Mouse (Mus musculus) heart, postnatal 10 days (tissue): ENCODE results near the gene Cep78. TPM values are rescaled to one million over a fixed set of nuclear protein-coding genes. Genes with fewer than 3 reads are reported as not detected.

ENCODE experiments used
- DNase-seq, 2 experiments: peaks; one replicate each; pipeline ENCODE4 v3.0.0; 2021
- intact Hi-C: fragments of 180-260 bp; cut with DNase I; formaldehyde crosslinking; loops from one replicate; pipeline ENCODE4 v1.15.1; 2025
- total RNA-seq, 2 experiments: library from RNA; stranded (reverse); gene quantifications; 2 replicates each; pipeline ENCODE4 v1.2.3; 2021

Cep78 gene
- total RNA-seq, 2 experiments from 2014 or later = 4.9 to 5.8 TPM

GRCm38 (mm10) chr19:15981861-15982260, 2.9 kb downstream of the Cep78 start:
- intact Hi-C loops = no loop called here
- peak; percentile 55 to 69 for DNase-seq

DNA sequence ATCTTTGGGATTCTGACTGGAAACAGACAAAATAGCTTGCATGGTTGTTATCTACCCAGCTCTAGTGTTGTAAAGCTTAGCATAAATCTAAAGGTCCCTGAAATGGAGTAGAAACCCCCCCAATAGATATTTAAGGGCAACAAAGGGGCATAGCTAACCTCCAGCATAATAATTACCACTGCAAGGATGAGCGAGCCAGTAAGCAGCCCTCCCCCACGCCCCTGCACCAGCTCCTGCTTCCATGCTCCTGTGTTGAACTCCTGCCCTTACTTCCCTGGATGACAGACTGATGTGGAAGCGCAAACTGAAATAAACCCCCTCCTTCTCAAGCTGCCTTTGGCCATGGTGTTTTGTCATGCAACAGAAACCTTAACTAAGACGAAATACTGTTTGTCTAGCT, 11.4 kb downstream of the Cep78 start:
- no peak for DNase-seq
- intact Hi-C loops = no loop called here

DNA sequence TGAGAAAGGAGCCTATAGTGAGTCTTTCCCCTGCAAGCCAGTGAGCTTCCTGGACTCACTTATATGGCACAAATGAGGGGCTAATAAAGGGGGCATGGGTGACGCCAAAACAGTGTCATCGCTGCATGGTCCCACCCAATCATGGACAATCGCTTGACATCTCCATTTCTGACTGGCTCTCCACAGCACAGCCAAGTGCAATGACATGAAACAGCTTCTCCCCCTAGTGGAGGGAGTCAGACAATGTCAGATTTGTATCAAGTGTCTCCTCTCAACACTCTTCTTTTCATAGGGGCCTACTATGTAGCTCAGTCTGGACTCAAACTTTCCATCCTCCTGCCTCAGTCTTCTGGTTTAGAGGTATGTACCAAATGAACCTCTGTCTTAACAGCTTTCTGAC, 19.7 kb downstream of the Cep78 start:
- intact Hi-C loops = loop anchor here (2.0 to 5.0 kb wide), 3 partner anchors 98 to 1983 kb away; no protein-coding TSS in a partner anchor

GRCm38 (mm10) chr19:15964533-15964932, 20.3 kb downstream of the Cep78 start:
- intact Hi-C loops = loop anchor here (2.0 kb wide), 1 partner anchor 98 kb away; no protein-coding TSS in a partner anchor
- DNase-seq = no peak

More for the DNA sequence above, 19.7 kb downstream of the Cep78 start:
- DNase-seq = peak; percentile 47 to 69

- intact Hi-C loops = no loop called here
Measured at GRCm38 (mm10) chr19:15963011-15963695, 21.6 kb downstream of the Cep78 start.

GRCm38 (mm10) chr19:15962313-15962712, 22.5 kb downstream of the Cep78 start:
- intact Hi-C loops = no loop called here
- no peak for DNase-seq

More at GRCm38 (mm10) chr19:15963011-15963695, 21.6 kb downstream of the Cep78 start:
- no peak for DNase-seq

- peak; percentile 24 to 37 for DNase-seq
- intact Hi-C loops = no loop called here
Measured at GRCm38 (mm10) chr19:15950225-15950624, 34.6 kb downstream of the Cep78 start.

- intact Hi-C loops = no loop called here
- no peak for DNase-seq
Measured at GRCm38 (mm10) chr19:15948867-15949266, 35.9 kb downstream of the Cep78 start.

DNA sequence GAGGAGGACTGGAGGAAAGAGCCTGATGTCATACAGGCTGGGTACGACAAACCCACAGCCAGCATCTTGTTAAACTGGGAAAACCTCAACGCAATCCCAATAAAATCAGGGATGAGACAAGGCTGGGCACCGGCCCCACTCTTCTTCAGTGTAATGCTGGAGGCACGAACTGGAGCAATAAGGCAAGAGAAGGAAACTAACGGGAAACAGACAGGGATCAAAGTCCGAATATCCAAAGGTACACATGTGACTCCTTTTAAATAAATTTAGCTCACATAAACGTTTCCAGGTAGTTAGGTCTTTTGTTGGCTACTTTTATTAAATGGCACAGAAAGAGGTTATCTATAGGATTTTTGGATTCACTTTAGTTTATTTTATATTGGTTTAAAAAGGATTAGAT, 36.4 kb downstream of the Cep78 start:
- DNase-seq = no peak
- intact Hi-C loops = no loop called here

GRCm38 (mm10) chr19:15947237-15947636, 37.6 kb downstream of the Cep78 start, which contains the start of gene Psat1:
Gene Psat1, minus strand, starts transcription at chr19:15947337.
- intact Hi-C loops = no loop called here
- no peak for DNase-seq

DNA sequence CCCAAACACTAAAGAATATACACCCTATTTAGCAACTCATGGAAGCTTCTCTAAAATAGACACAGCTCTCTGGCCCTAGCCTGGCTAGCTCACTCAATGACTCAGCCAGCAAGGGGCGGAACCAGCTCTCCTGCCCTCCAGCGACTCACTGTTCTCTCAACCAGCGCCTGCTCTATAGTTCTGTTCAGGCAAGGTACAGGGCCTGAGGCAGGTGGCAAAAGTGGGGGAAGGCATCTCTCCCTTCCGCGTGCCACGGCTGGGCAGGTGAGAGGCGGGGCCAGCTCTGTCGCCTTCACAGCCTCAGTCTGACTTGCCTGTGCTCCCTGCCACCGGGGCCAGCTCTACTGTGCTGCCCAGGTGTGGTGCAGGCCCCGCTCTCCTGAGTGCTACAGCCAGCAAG, 38.1 kb downstream of the Cep78 start:
- intact Hi-C loops = no loop called here
- DNase-seq = no peak

DNA sequence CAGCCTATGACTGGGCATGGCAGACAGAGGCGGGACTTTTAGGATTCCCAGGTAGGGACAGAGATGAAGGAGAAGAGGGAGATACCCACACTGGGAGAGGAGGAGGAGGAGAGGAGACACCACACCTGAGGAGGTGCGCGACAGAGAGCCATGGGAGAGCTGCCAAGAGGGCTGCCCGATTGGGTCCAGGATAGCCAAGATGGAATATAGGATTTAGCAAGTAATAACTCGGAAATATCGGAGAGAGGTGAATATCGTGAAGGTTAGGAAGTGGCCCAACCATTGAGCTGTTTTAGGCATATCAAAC, 41.7 kb downstream of the Cep78 start:
- intact Hi-C loops = no loop called here
- DNase-seq = no peak

DNA sequence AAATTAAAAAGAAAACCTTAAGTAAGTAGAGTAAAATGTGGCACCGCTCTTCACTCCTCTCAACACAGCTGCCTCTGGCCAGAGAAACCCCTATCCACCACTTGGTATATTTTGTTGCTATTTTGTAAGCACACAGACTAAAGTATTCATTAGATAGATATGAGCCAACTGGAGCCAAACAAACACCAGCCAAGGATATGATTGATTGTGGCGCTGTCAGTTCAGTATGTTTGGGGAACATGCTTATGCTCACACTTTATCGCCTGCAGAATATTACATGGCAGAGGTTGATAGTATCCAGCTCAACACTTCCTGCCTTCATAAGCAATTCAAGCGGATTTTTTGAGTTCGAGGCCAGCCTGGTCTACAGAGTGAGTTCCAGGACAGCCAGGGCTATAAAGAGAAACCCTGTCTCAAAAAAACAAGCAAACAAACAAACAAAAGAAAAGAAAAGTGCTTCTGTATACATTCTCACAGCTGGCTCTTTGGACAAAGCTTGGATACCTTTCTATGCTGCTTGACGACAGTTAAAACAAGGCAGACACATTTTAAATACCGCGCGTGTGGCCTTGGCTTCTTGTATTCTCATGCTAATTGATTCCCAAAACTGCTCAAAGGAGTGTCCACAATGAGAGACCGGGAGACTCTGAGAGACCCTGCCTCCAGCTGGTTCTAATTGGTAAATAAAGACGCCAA, 42.2 kb downstream of the Cep78 start:
- no peak for DNase-seq
- intact Hi-C loops = no loop called here

DNA sequence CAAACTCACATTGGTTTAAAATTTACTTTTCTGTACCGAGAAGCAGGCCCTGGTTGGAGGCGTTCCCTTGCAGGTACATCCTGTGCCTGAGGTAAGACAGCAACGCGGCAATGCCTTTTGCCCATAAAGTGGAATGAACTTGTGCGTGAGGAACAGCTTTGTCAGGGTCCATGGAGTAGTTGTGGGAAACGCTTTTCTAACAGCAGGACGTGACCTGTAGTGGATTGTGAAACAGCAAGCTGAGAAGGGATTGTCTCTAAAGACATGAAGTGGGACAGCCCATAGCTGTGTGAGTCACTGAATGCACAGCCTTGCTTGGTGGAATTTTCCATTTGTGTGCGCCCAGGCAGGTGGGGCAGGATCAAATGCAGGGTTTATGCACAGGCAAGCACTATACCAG, 43.4 kb downstream of the Cep78 start:
- DNase-seq = no peak

GRCm38 (mm10) chr19:15925719-15926045, 59.1 kb downstream of the Cep78 start:
- intact Hi-C loops = loop anchor here (1.0 kb wide), 1 partner anchor 58 kb away; no protein-coding TSS in a partner anchor
- DNase-seq = peak; percentile 80 to 83

More for the DNA sequence above, 43.4 kb downstream of the Cep78 start:
- intact Hi-C loops = no loop called here

DNA sequence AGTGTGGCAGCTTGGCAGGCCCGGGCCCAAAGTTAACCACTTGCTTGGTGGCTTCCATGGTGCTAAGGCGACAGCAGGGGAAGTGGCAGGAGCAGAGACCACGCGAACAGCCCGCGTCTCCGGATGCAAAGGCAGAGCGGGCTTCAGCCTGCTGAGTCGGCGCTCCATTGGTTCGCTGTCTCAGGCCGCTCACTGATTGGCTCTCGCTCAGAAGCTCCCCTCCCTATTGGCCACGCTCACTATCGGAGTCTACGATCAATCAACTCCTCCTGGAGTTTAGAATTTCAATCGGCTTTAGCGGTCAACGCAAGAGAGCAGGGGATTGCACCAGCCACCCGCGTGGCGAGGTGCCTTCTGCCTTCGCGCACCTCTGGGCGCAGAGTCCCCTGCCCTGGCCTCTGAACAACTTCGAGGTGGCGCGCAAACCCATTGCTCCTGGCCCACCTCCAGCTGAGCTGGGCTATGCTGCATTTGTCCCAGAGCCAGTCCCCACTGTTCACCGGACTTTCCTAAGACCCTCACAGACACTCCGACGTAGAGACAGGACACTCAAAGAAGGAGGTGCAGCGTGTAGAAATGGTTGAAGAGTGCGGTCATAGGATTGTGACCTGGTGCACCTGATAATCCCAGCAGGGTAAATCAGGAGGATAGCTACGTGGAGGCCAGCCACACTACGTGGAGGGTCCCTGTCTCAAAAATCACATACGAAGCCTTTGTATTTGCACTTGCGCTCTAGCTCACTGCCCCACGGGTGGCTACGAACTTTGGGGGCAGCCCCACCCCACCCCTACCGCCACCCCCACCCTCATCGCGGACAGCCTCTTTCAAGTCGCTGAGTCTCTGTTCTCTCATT, 59.7 kb downstream of the Cep78 start:
- intact Hi-C loops = loop anchor here (1.0 kb wide), 1 partner anchor 58 kb away; no protein-coding TSS in a partner anchor
- DNase-seq = peak; percentile 88

DNA sequence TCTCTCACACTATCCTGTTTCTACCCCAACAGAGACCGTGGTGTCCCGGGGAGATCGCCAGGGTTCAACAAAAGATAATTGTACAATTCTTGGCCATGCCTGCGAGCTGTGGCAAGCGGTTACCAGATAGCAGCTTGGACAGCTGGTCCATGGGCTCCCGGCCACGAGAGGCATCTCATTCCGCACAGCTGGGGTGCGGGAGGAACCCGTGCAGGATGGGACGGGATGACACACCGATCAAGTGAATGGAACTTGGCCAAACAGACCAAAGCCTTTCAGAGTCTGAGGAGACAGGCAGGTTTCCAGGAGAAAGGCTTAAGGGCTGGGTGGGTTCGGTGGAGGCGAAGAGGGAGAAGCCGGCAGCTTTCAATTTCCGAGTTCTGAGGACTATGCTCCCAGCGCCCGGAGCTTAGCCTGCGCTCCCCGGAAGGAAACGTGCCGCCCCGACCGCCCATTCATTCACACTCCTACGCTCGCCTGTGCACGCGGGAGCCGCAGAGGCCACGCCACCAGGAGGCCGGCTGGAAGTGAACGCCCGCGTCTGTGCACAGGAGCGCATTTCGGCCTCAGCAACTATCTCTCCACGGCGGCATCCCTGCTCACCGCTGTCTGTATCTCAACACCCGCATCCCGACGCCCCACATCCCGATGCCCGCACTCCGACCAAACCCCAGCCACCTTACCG, 60.5 kb downstream of the Cep78 start:
- intact Hi-C loops = no loop called here
- peak; percentile 60 to 69 for DNase-seq

GRCm38 (mm10) chr19:15923426-15923825, 61.4 kb downstream of the Cep78 start:
- DNase-seq = peak; percentile 47 to 57
- intact Hi-C loops = no loop called here

GRCm38 (mm10) chr19:15919336-15919735, 65.5 kb downstream of the Cep78 start:
- intact Hi-C loops = no loop called here
- DNase-seq = no peak

DNA sequence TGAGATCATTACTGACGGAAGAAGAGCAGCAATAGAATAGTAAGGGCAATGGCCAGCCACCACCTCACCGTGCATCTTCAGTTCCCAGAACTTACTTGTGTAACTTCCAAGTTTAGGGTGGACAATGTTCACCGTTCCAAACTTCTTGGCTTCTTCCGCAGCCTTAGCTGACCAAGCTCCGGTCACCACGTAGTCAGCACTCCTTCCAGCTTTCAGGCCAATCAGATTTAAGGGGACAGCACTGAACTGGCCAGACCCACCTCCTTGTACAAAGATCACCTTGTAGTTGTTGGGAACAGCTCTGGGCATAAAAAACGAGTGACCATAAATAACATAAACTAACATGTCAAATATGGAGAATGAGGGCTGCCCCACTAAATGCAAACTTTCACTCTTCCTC, 66.7 kb downstream of the Cep78 start:
- intact Hi-C loops = no loop called here
- no peak for DNase-seq
